Mouse (Mus musculus) heart, adult 2 months (tissue): Measurements from ENCODE around the gene Eya2. TPM values are rescaled to one million over a fixed set of nuclear protein-coding genes. Genes with fewer than 3 reads are reported as not detected.

Experiments
- DNase-seq, 2 experiments: peaks; one replicate each; pipeline ENCODE4 v3.0.0; 2021
- H3K27ac ChIP-seq: fragments of 200-600 bp; 2 replicates; pipeline ENCODE4 v1.8.1; 2022
- H3K27me3 ChIP-seq: fragments of 200-500 bp; 2 replicates; pipeline ENCODE4 v1.6.1; 2012; ENCODE audit warnings: mild to moderate bottlenecking, low read length, inconsistent platforms, mixed read lengths; ENCODE audit not compliant: control insufficient read depth, insufficient read depth
- H3K36me3 ChIP-seq: fragments of 200-500 bp; 2 replicates; pipeline ENCODE4 v1.6.1; 2012; ENCODE audit warnings: low read length, inconsistent platforms; ENCODE audit not compliant: control insufficient read depth, insufficient read depth
- H3K4me1 ChIP-seq: fragments of 200-500 bp; 2 replicates; pipeline ENCODE4 v1.6.1; 2011; ENCODE audit warnings: low read length; ENCODE audit not compliant: control insufficient read depth, insufficient read depth
- H3K4me3 ChIP-seq: fragments of 200-600 bp; 2 replicates; pipeline ENCODE4 v1.8.1; 2022
- H3K79me2 ChIP-seq: fragments of 200-500 bp; replicated peaks from 2 replicates; pipeline ENCODE4 v1.6.1; 2012; ENCODE audit warnings: mild to moderate bottlenecking, inconsistent platforms, low read length, moderate library complexity, mixed read lengths; ENCODE audit not compliant: control insufficient read depth, insufficient read depth
- H3K9ac ChIP-seq: fragments of 200-500 bp; 2 replicates; pipeline ENCODE4 v1.6.1; 2012; ENCODE audit warnings: low read depth, mild to moderate bottlenecking, control low read depth, inconsistent platforms, low read length, mixed read lengths
- CTCF ChIP-seq: fragments of 200-600 bp; IDR thresholded peaks from 2 replicates; pipeline ENCODE4 v1.8.1; 2022; ENCODE audit warnings: antibody characterized with exemption, mild to moderate bottlenecking, moderate library complexity
- EP300 ChIP-seq: fragments of 200-500 bp; IDR thresholded peaks from 2 replicates; pipeline ENCODE4 v1.6.1; 2011; ENCODE audit warnings: low read depth, low read length, control low read depth; ENCODE audit not compliant: insufficient read depth
- POLR2A ChIP-seq: fragments of 200-500 bp; IDR thresholded peaks from 2 replicates; pipeline ENCODE4 v1.6.1; 2011; ENCODE audit warnings: mild to moderate bottlenecking, low read depth, low read length, control low read depth; ENCODE audit not compliant: insufficient read depth
- WGBS: fragments of 180-500 bp; shearing (Covaris S2); methylation state at CpG from one replicate; pipeline ENCODE4 v1.1.7; 2018; 5-methylcytosine and 5-hydroxymethylcytosine counted together
- intact Hi-C: fragments of 180-260 bp; cut with DNase I; formaldehyde crosslinking; loops from one replicate; pipeline ENCODE4 v1.15.1; 2025
- polyA plus RNA-seq: library from polyadenylated mRNA; depleted of rRNA; stranded (reverse); fragments of >200 nt; gene quantifications from 2 replicates; pipeline ENCODE4 v1.2.3, GENCODE M21; 2012
- total RNA-seq, 2 experiments: library from RNA; stranded (reverse); gene quantifications; 2 replicates each; pipeline ENCODE4 v1.2.3; 2021

Gene Eya2
- total and polyA plus RNA-seq, 3 experiments, result 0.55 to 5.5 (median 1.6) TPM

DNA sequence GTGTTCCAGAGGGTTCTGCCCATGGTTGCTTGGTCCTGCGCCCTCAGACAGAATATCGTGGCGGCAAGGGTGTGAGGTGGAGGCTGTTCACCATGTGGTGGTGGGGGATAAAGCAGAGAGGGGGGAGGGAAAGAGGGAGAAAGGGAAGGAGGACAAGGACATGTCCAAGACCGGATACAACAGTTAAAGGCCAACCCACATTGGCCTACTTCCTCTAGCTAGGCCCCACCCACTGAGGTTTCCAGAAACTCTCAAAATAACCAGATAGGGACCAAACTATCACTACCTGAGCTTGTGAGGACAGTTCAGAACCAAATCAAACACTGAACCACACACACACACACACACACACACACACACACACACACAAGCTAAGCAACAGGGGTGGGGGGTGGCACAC lies 157.9 kb downstream of the Eya2 start:
- intact Hi-C loops, result no loop called here
- Histone ChIP-seq H3K9ac (no peak overlapping the region), H3K36me3 (no peaks in the 10 kb centered on the region), H3K4me1 (no peaks in the 10 kb centered on the region), H3K27me3 (peaks cover 1% of the 10 kb centered on the region; the same call in 1 of the 2 replicates), H3K79me2 (no peaks in the 10 kb centered on the region), H3K27ac (no peak overlapping the region), H3K4me3 (no peak overlapping the region)
- 75% methylated on average over 4 of the region's 4 CpGs for WGBS
- TF ChIP-seq CTCF (no peak), EP300 (no peak)
- no peak for DNase-seq

DNA sequence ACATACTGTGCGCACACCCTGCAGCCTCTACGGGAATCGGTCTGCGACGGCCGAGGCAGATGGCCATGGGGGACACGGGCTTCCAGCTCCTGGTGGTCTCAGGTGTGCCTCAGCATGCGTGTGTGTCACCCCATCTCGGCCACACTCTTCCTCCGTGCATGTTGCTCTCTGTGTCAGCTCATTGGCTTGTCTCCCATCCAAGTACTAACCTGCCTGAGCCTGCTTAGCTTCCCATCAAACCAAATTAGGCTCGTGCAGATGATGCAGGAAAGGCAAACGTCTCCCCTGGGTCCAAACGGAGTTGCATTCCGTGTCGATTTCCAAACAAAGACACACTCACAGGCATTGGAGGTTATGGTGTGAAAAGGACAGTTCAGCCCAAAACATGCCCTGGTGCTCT lies 163.0 kb downstream of the Eya2 start:
- TF ChIP-seq CTCF, result no peak
- no peak for TF ChIP-seq EP300
- TF ChIP-seq POLR2A, result no peak
- Histone ChIP-seq H3K9ac (no peak overlapping the region), H3K27ac (no peak overlapping the region), H3K4me3 (no peak overlapping the region), H3K79me2 (no peaks in the 10 kb centered on the region), H3K4me1 (no peaks in the 10 kb centered on the region), H3K36me3 (no peaks in the 10 kb centered on the region), H3K27me3 (no peaks in the 10 kb centered on the region)
- DNase-seq, result no peak
- intact Hi-C loops, result no loop called here
- WGBS, result 71% methylated on average over 15 of the region's 15 CpGs

DNA sequence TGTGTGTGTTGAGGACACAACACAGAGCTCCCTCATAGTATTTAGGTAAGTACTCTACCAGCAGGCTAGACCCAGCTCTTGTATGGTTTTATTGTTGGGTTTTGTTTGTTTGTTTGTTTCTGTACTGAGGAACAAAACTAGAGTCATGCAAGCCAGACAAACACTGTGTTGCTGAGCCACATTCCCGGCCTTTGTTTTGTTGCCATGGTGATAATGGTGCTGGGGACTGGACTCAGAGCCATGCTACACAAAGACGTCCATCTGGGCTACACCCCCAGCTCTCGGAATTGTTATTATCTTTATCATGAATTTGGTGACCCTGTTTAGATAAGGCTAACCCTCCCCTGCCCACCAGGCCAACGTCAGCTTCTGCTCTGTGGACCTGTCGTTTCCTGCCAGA lies 163.7 kb downstream of the Eya2 start:
- TF ChIP-seq CTCF, result no peak
- no peak for TF ChIP-seq EP300
- no peak for TF ChIP-seq POLR2A
- no peak overlapping the region for H3K27ac ChIP-seq
- no peaks in the 10 kb centered on the region for H3K79me2 ChIP-seq
- H3K9ac ChIP-seq, result no peak overlapping the region
- 13% methylated on average over 5 of the region's 5 CpGs for WGBS
- H3K27me3 ChIP-seq, result no peaks in the 10 kb centered on the region
- no peak for DNase-seq
- no peaks in the 10 kb centered on the region for H3K4me1 ChIP-seq
- H3K4me3 ChIP-seq, result no peak overlapping the region
- intact Hi-C loops, result no loop called here
- H3K36me3 ChIP-seq, result no peaks in the 10 kb centered on the region

DNA sequence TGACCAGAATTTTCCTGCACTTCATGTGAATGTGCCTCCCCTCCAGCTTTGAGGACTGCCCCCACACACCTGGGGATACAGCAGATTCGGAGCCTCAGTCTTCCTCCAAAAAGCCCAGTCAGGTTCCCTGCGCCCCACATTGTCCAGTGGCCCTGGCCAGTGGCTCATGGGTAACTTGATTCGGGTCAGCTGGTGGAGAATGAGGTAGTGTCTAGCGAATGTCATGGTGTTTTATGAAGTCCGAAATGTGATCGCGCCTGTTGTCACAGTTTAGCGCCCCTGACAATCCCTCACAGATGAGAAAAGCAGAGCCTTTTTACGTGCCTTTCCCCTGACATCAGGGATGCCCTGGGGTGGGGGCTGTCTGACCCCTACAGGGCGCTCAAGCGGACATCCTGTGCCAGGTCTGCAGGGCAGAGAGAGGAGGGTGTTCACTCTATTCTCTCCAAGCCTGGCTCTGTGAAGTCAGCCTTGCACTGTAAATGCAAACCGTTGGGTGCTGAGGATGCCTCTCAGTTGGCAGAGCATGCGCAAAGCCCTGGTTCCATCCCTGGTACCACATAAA lies 164.7 kb downstream of the Eya2 start:
- intact Hi-C loops, result no loop called here
- H3K36me3 ChIP-seq, result no peaks in the 10 kb centered on the region
- WGBS, result 89% methylated on average over 13 of the region's 13 CpGs

DNA sequence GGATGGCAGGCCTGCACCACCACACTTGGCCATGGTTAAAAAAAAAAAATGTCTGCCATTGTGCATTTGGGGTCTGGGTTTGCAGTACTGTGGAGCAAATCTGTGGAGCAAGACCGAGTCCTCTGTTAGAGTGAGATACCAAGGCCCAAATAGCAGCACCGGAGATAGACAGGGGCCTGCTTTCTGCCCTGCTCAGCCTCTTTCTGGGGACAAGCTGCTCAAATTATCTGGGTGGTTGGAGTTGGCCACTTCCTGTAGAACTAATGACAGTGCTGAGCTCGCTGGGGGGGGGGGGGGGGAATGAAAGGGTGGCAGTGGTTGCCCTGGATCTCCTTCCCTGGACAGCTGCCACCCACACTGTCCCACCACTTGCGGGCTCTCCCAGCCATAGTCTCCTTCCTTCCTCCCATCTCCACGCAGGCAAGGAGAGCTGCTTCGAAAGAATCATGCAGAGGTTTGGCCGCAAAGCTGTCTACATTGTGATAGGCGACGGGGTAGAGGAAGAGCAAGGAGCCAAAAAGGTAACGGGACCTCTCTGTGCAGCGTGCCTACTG lies 174.1 kb downstream of the Eya2 start:
- DNase-seq, result no peak
- Histone ChIP-seq H3K4me1 (no peaks in the 10 kb centered on the region), H3K4me3 (no peak overlapping the region), H3K27me3 (no peaks in the 10 kb centered on the region), H3K9ac (no peak overlapping the region), H3K79me2 (no peaks in the 10 kb centered on the region), H3K36me3 (no peaks in the 10 kb centered on the region), H3K27ac (no peak overlapping the region)
- WGBS, result 47% methylated on average over 11 of the region's 11 CpGs
- intact Hi-C loops, result no loop called here
- TF ChIP-seq POLR2A, result no peak
- TF ChIP-seq CTCF, result no peak
- no peak for TF ChIP-seq EP300

More for the DNA sequence above, 164.7 kb downstream of the Eya2 start:
- H3K4me1 ChIP-seq, result no peaks in the 10 kb centered on the region
- no peak overlapping the region for H3K27ac ChIP-seq
- H3K4me3 ChIP-seq, result no peak overlapping the region
- H3K79me2 ChIP-seq, result no peaks in the 10 kb centered on the region
- no peak for TF ChIP-seq POLR2A
- no peak for TF ChIP-seq CTCF
- no peak for TF ChIP-seq EP300
- no peak overlapping the region for H3K9ac ChIP-seq
- no peak for DNase-seq
- H3K27me3 ChIP-seq, result no peaks in the 10 kb centered on the region

DNA sequence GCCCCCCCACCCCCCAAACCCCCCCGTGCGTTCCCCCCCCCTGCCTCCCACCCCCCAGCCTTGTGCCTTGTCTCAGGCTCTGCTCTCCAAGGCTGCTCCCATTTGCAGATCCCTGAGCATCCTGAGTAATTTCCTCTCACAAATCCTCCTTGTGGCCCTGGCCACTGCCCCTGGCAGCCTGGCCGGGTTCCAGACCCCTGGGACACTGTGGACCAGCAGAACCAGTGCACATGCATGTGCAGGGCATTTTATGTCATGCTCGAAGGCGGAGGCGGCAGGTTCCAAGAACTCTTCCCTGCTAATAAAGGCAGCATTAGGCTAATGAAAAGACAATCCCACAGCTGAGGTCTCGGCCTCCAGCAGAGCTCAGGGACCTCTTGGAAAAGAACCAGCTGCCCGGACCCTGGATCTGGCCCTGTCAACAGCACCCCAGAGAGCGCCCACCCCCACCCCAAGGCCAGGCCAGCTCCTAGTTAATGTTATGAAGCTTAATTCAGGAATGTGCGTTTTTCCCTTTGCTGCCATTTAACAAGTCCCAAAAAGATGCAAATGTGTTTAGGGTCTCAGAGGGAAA lies 174.6 kb downstream of the Eya2 start:
- no peak overlapping the region for H3K4me3 ChIP-seq
- no peaks in the 10 kb centered on the region for H3K4me1 ChIP-seq
- no peak for DNase-seq
- no peaks in the 10 kb centered on the region for H3K36me3 ChIP-seq
- intact Hi-C loops, result no loop called here
- no peaks in the 10 kb centered on the region for H3K79me2 ChIP-seq
- H3K27ac ChIP-seq, result no peak overlapping the region
- H3K9ac ChIP-seq, result no peak overlapping the region
- no peaks in the 10 kb centered on the region for H3K27me3 ChIP-seq
- TF ChIP-seq CTCF (no peak), POLR2A (no peak), EP300 (no peak)
- WGBS, result 58% methylated on average over 10 of the region's 10 CpGs
